ENCODE assay signal across 8 mouse cellular contexts in genomic region chr8:84186547-84186946, GRCm38 (mm10). TPM values are rescaled to one million over a fixed set of nuclear protein-coding genes. Genes with fewer than 3 reads are reported as not detected.
DNase-seq lines count a peak whose midpoint lies in the region; ATAC-seq lines count a peak whose summit lies in the region.

No protein-coding gene starts in this region.

- H3K4me2 ChIP-seq in hindbrain, embryonic 12.5 days (replicated peaks): peak overlapping the region; percentile 64

- H3K27me3 ChIP-seq in hindbrain, embryonic 12.5 days: peaks cover 7% of the 10 kb centered on the region

- ATAC-seq in frontal cortex, adult (ENCODE audit: low TSS enrichment): peak; percentile 80
- ATAC-seq in hindbrain, embryonic 12.5 days (ENCODE audit: low FRiP score): 0 out of 2 replicates have a peak, but pooled peaks have one; percentile 20

- peak; percentile 91 for DNase-seq in NIH3T3 (ENCODE audit: low read depth)
- DNase-seq in cerebellum, adult 8-10 months: peak; percentile 80
- peak; percentile 78 to 79 for DNase-seq in left cerebral cortex, adult 18-20 months (ENCODE audit: low spot score in 2 of 2)
- peak; percentile 93 for DNase-seq in lung, postnatal 36 days
- DNase-seq in retina, postnatal 1 day: peak; percentile 89
- DNase-seq in urinary bladder, postnatal 36 days (ENCODE audit: low spot score in 2 of 2): peak; percentile 61 to 72

- no peaks in the 10 kb centered on the region for H3K9me3 ChIP-seq in hindbrain, embryonic 12.5 days (replicated peaks)

- H3K27ac ChIP-seq in hindbrain, embryonic 12.5 days: no peak overlapping the region

- under 1% methylated on average over 12 of the region's 12 CpGs for WGBS in hindbrain, embryonic 12.5 days

- no peaks in the 10 kb centered on the region for H3K36me3 ChIP-seq in hindbrain, embryonic 12.5 days

- peak overlapping the region; percentile 51; the same call in 1 of the 2 replicates for H3K9ac ChIP-seq in hindbrain, embryonic 12.5 days

- peak overlapping the region; percentile 26 for H3K4me3 ChIP-seq in hindbrain, embryonic 12.5 days

- peaks cover 35% of the 10 kb centered on the region for H3K4me1 ChIP-seq in hindbrain, embryonic 12.5 days

RNA-seq across cellular contexts. Expression of gene Nanos3, which starts 1.5 kb away (rescaled TPM):
- 5.8 and 7.2 TPM in 2 replicates for polyA plus RNA-seq in hindbrain, embryonic 12.5 days (2016; fragmentation: Nextera tagmentation; extraction: Ambion mirVana)
- 1 to 10 TPM in 1 of 2 experiments, under 1 TPM in 1; 0.70 to 2.0 TPM for total RNA-seq in left cerebral cortex, adult 18-20 months (2021)

RNA-seq across cellular contexts. Expression of gene 4930432K21Rik, which starts 38.7 kb away (rescaled TPM):
- polyA plus RNA-seq in hindbrain, embryonic 12.5 days (2016; fragmentation: Nextera tagmentation; extraction: Ambion mirVana): 1.6 and 1.9 TPM in 2 replicates
- 1 to 10 TPM; 2.0 to 3.1 TPM for total RNA-seq in left cerebral cortex, adult 18-20 months (2021)

RNA-seq across cellular contexts. Expression of gene Cc2d1a, which starts 38.8 kb away (rescaled TPM):
- polyA plus RNA-seq in hindbrain, embryonic 12.5 days (2016; fragmentation: Nextera tagmentation; extraction: Ambion mirVana): 21.6 and 21.7 TPM in 2 replicates
- 10 to 100 TPM; 47.1 to 55.6 TPM for total RNA-seq in left cerebral cortex, adult 18-20 months (2021)

RNA-seq across cellular contexts. Expression of gene Zswim4, which starts 50.3 kb away (rescaled TPM):
- 57.5 and 59.0 TPM in 2 replicates for polyA plus RNA-seq in hindbrain, embryonic 12.5 days (2016; fragmentation: Nextera tagmentation; extraction: Ambion mirVana)
- 10 to 100 TPM; 16.8 to 19.1 TPM for total RNA-seq in left cerebral cortex, adult 18-20 months (2021)
